ENCODE assay signal across 18 mouse cellular contexts in the genomic region with DNA sequence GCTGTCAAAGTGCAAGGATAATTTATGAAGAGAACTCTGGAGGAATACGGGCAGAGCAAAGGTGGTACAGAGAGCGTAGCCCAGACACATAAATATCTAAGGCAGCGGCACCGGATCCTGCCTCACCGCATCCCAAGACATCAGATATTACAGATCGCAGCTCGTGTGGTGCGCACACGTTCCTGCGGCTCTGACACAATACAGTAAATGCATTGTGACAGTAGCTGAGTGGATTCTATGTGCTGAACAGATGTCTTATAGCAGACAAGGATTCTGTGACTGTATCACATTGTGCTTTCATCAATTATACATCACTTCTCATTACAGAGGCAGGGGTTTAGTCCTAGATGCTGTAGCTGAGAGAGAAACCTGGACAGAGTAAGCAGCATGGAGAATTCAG.
DNase-seq lines count a peak whose midpoint lies in the region; ATAC-seq and TF ChIP-seq lines count a peak whose summit lies in the region.
"Had no signal": no experiment of that assay in that cellular context is flagged by ENCODE, and none has a peak within 500 bp of the region (broad histone marks: within the 10 kb centered on the region; RNA-seq: fewer than 3 reads in every experiment).

No protein-coding gene starts in this region.

- no peak overlapping the region for H3K9ac ChIP-seq in midbrain, embryonic 12.5 days (replicated peaks)
- H3K9ac ChIP-seq in forebrain, embryonic 15.5 days (replicated peaks): no peak overlapping the region
- no peak overlapping the region for H3K9ac ChIP-seq in hindbrain, postnatal 0 days (replicated peaks; ENCODE audit: low read length)
- H3K9ac ChIP-seq in neural tube, embryonic 15.5 days (replicated peaks): no peak overlapping the region
- H3K9ac ChIP-seq: liver, postnatal 0 days had no signal

- H3K4me3 ChIP-seq in midbrain, embryonic 12.5 days: no peak overlapping the region
- no peak overlapping the region for H3K4me3 ChIP-seq in midbrain, embryonic 10.5 days
- no peak overlapping the region for H3K4me3 ChIP-seq in forebrain, embryonic 15.5 days
- H3K4me3 ChIP-seq in hindbrain, postnatal 0 days (ENCODE audit: low read length): no peak overlapping the region
- H3K4me3 ChIP-seq in neural tube, embryonic 15.5 days (replicated peaks): no peak overlapping the region
- H3K4me3 ChIP-seq: limb, embryonic 10.5 days had no signal

- H3K27me3 ChIP-seq in midbrain, embryonic 12.5 days: 0 out of 2 replicates have a peak, but pooled peaks cover 3% of the 10 kb centered on the region
- no peaks in the 10 kb centered on the region for H3K27me3 ChIP-seq in midbrain, embryonic 10.5 days (ENCODE audit: low read depth, poor library complexity, severe bottlenecking)
- no peaks in the 10 kb centered on the region for H3K27me3 ChIP-seq in forebrain, embryonic 15.5 days
- H3K27me3 ChIP-seq in hindbrain, postnatal 0 days (ENCODE audit: insufficient read depth, low read length): no peaks in the 10 kb centered on the region
- no peaks in the 10 kb centered on the region for H3K27me3 ChIP-seq in neural tube, embryonic 15.5 days (replicated peaks)

- TF ChIP-seq CTCF in hindbrain, postnatal 0 days (IDR thresholded peaks at IDR 0.05; ENCODE audit: low read depth): no peak

- WGBS in midbrain, embryonic 12.5 days: 92% methylated on average over 10 of the region's 10 CpGs
- WGBS in midbrain, embryonic 10.5 days: 96% methylated on average over 10 of the region's 10 CpGs
- 75% methylated on average over 10 of the region's 10 CpGs for WGBS in forebrain, embryonic 15.5 days
- WGBS in hindbrain, postnatal 0 days: 67% methylated on average over 10 of the region's 10 CpGs
- 56% methylated on average over 10 of the region's 10 CpGs for WGBS in neural tube, embryonic 15.5 days

- ATAC-seq in midbrain, embryonic 12.5 days (ENCODE audit: low FRiP score, low read depth): no peak
- no peak for ATAC-seq in forebrain, embryonic 15.5 days (replicated peaks)
- no peak for ATAC-seq in hindbrain, postnatal 0 days
- ATAC-seq in neural tube, embryonic 15.5 days (ENCODE audit: low FRiP score): no peak
- ATAC-seq in frontal cortex, adult (ENCODE audit: low TSS enrichment): no peak
- ATAC-seq: liver, postnatal 0 days had no signal

- H3K36me3 ChIP-seq in midbrain, embryonic 12.5 days: no peaks in the 10 kb centered on the region
- H3K36me3 ChIP-seq in midbrain, embryonic 10.5 days: no peaks in the 10 kb centered on the region
- no peaks in the 10 kb centered on the region for H3K36me3 ChIP-seq in forebrain, embryonic 15.5 days
- H3K36me3 ChIP-seq in hindbrain, postnatal 0 days (ENCODE audit: insufficient read depth, low read length): no peaks in the 10 kb centered on the region
- no peaks in the 10 kb centered on the region for H3K36me3 ChIP-seq in neural tube, embryonic 15.5 days
- H3K36me3 ChIP-seq: limb, embryonic 10.5 days had no signal

- peak overlapping the region; percentile 10; the same call in 1 of the 2 replicates for H3K27ac ChIP-seq in midbrain, embryonic 12.5 days (replicated peaks)
- H3K27ac ChIP-seq in midbrain, embryonic 10.5 days (replicated peaks): no peak overlapping the region
- H3K27ac ChIP-seq in forebrain, embryonic 15.5 days (replicated peaks): peak overlapping the region; percentile 76
- H3K27ac ChIP-seq in hindbrain, postnatal 0 days: peak overlapping the region; percentile 41; the same call in 1 of the 2 replicates
- H3K27ac ChIP-seq in neural tube, embryonic 15.5 days (replicated peaks): peak overlapping the region; percentile 66
- H3K27ac ChIP-seq: limb, embryonic 10.5 days had no signal

- DNase-seq in midbrain, embryonic 10.5 days (ENCODE audit: low spot score): no peak
- DNase-seq in hindbrain, postnatal 0 days (ENCODE audit: low spot score): peak; percentile 52
- no peak for DNase-seq in spleen, postnatal 36 days (ENCODE audit: low spot score in 2 of 2)
- DNase-seq in kidney, adult 8-10 months: no peak
- DNase-seq: adrenal gland, adult 8-10 months; cerebellum, postnatal 14 days; gastrocnemius, postnatal 36 days; kidney, adult 2 months; kidney, postnatal 14 days; liver, postnatal 0 days; lung, postnatal 10 days; right cerebral cortex, adult 18-20 months; thymus, postnatal 36 days had no signal

- H3K4me1 ChIP-seq in midbrain, embryonic 12.5 days: peaks cover 23% of the 10 kb centered on the region
- peaks cover 35% of the 10 kb centered on the region for H3K4me1 ChIP-seq in midbrain, embryonic 10.5 days
- H3K4me1 ChIP-seq in forebrain, embryonic 15.5 days: peaks cover 64% of the 10 kb centered on the region
- H3K4me1 ChIP-seq in hindbrain, postnatal 0 days (ENCODE audit: insufficient read depth, low read length): peaks cover 12% of the 10 kb centered on the region; the same call in 1 of the 2 replicates
- H3K4me1 ChIP-seq in neural tube, embryonic 15.5 days: peaks cover 44% of the 10 kb centered on the region
- H3K4me1 ChIP-seq: limb, embryonic 10.5 days had no signal

- H3K9me3 ChIP-seq in midbrain, embryonic 12.5 days: no peaks in the 10 kb centered on the region
- H3K9me3 ChIP-seq in midbrain, embryonic 10.5 days (replicated peaks): no peaks in the 10 kb centered on the region
- H3K9me3 ChIP-seq in forebrain, embryonic 15.5 days: no peaks in the 10 kb centered on the region
- H3K9me3 ChIP-seq in hindbrain, postnatal 0 days (ENCODE audit: low read length): no peaks in the 10 kb centered on the region
- no peaks in the 10 kb centered on the region for H3K9me3 ChIP-seq in neural tube, embryonic 15.5 days (replicated peaks)
- H3K9me3 ChIP-seq: limb, embryonic 10.5 days had no signal

- no peak overlapping the region for H3K4me2 ChIP-seq in midbrain, embryonic 12.5 days (replicated peaks)
- no peak overlapping the region for H3K4me2 ChIP-seq in forebrain, embryonic 15.5 days (replicated peaks)
- H3K4me2 ChIP-seq in hindbrain, postnatal 0 days (ENCODE audit: low read depth, low read length): no peak overlapping the region
- no peak overlapping the region for H3K4me2 ChIP-seq in neural tube, embryonic 15.5 days
